Mouse (Mus musculus): ENCODE measurements at regions not wholly inside any gene's neighbourhood (a gene's known extent, or its start where the extent isn't known, plus 50 kb on each side); places are given as distances from the start of the nearest gene placed in this dataset.

GRCm38 (mm10) chr3:33958216-33958615, 61.5 kb upstream of the Fxr1 start:
- H3K36me3 ChIP-seq (ENCODE audit: control insufficient read depth, insufficient read depth, low read length), result no peaks in the 10 kb centered on the region
- no peaks in the 10 kb centered on the region; the same call in 1 of the 2 replicates for H3K27me3 ChIP-seq (replicated peaks; ENCODE audit: control insufficient read depth, insufficient read depth, low read length)
- no peak overlapping the region for H3K27ac ChIP-seq (ENCODE audit: low read depth, low read length)
- H3K9me3 ChIP-seq (ENCODE audit: control insufficient read depth, low read length), result no peaks in the 10 kb centered on the region
- H3K4me1 ChIP-seq (ENCODE audit: control insufficient read depth, insufficient read depth, low read depth, low read length), result peaks cover 4% of the 10 kb centered on the region
- 92% methylated on average over 4 of the region's 4 CpGs for WGBS
- H3K9ac ChIP-seq (ENCODE audit: low read depth, low read length), result no peak overlapping the region
- no peak for ATAC-seq
- no peak overlapping the region for H3K4me3 ChIP-seq (ENCODE audit: low read length)
- H3K4me2 ChIP-seq (ENCODE audit: low read length), result no peak overlapping the region

GRCm38 (mm10) chr3:33960211-33960610, 59.5 kb upstream of the Fxr1 start:
- H3K9ac ChIP-seq (ENCODE audit: low read depth, low read length), result no peak overlapping the region
- H3K9me3 ChIP-seq (ENCODE audit: control insufficient read depth, low read length), result no peaks in the 10 kb centered on the region
- no peaks in the 10 kb centered on the region; the same call in 1 of the 2 replicates for H3K27me3 ChIP-seq (replicated peaks; ENCODE audit: control insufficient read depth, insufficient read depth, low read length)
- peaks cover 4% of the 10 kb centered on the region for H3K4me1 ChIP-seq (ENCODE audit: control insufficient read depth, insufficient read depth, low read depth, low read length)
- H3K4me3 ChIP-seq (ENCODE audit: low read length), result no peak overlapping the region
- no peak overlapping the region for H3K27ac ChIP-seq (ENCODE audit: low read depth, low read length)
- H3K36me3 ChIP-seq (ENCODE audit: control insufficient read depth, insufficient read depth, low read length), result no peaks in the 10 kb centered on the region
- ATAC-seq, result no peak
- 49% methylated on average over 6 of the region's 6 CpGs for WGBS
- H3K4me2 ChIP-seq (ENCODE audit: low read length), result no peak overlapping the region

DNA sequence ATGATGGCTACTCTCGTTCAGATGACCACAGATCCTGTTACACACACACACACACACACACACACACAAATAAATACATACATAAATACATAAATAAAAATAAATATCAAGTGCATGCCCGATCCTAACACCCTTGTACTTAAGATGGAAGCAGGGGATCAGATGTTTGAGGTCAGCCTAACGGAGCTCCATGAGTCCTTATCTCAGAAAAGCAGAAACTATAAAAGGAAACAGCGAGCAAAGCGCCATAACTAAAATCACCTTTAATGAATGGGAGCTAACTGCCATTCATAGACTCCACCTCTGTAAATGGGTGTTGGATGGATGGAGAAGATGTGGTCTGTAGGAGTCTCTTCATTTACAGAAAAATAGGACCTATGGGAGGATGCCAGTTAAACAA, 56.8 kb upstream of the Fxr1 start:
- Histone ChIP-seq H3K36me3 (ENCODE audit: control insufficient read depth, insufficient read depth, low read length) (no peaks in the 10 kb centered on the region), H3K9ac (ENCODE audit: low read depth, low read length) (no peak overlapping the region), H3K4me1 (ENCODE audit: control insufficient read depth, insufficient read depth, low read depth, low read length) (no peaks in the 10 kb centered on the region), H3K27ac (ENCODE audit: low read depth, low read length) (no peak overlapping the region), H3K4me3 (ENCODE audit: low read length) (no peak overlapping the region), H3K4me2 (ENCODE audit: low read length) (no peak overlapping the region), H3K9me3 (ENCODE audit: control insufficient read depth, low read length) (no peaks in the 10 kb centered on the region), H3K27me3 (replicated peaks; ENCODE audit: control insufficient read depth, insufficient read depth, low read length) (no peaks in the 10 kb centered on the region)
- WGBS, result 91% methylated on average over 5 of the region's 5 CpGs
- ATAC-seq, result no peak

DNA sequence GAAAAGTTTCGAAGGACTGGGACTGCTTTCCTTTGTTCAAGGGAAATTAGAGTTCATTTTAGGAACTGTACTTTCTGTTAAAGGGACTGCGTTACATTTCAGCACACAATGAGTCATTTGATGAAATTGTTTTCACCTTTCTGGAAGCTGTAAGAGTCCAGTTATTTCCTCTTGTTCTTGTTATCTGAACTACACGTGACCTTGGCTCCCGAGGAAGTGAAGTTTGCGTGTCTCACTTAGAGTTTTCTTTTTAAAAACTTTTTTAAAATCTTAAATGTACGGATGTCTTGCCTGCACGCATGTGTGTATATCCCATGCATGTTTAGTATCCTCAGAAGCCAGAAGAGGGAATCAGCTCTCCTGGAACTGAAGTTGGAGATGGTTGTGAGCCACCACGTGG, 52.6 kb upstream of the Fxr1 start:
- Histone ChIP-seq H3K27ac (ENCODE audit: low read depth, low read length) (no peak overlapping the region), H3K4me3 (ENCODE audit: low read length) (no peak overlapping the region), H3K27me3 (replicated peaks; ENCODE audit: control insufficient read depth, insufficient read depth, low read length) (no peaks in the 10 kb centered on the region), H3K36me3 (ENCODE audit: control insufficient read depth, insufficient read depth, low read length) (no peaks in the 10 kb centered on the region), H3K9ac (ENCODE audit: low read depth, low read length) (no peak overlapping the region), H3K4me2 (ENCODE audit: low read length) (no peak overlapping the region), H3K9me3 (ENCODE audit: control insufficient read depth, low read length) (no peaks in the 10 kb centered on the region), H3K4me1 (ENCODE audit: control insufficient read depth, insufficient read depth, low read depth, low read length) (no peaks in the 10 kb centered on the region)
- 84% methylated on average over 8 of the region's 8 CpGs for WGBS
- no peak for ATAC-seq
